Mouse (Mus musculus) MEL (cell line): ENCODE results near the gene Pon2. TPM values are rescaled to one million over a fixed set of nuclear protein-coding genes. Genes with fewer than 3 reads are reported as not detected.

Experiments
- DNase-seq: peaks from one replicate; pipeline ENCODE4 v3.0.0; 2011; ENCODE audit warnings: low read depth, low spot score
- H3K27ac ChIP-seq: 2 replicates; pipeline ENCODE4 v1.5.1; 2012; ENCODE audit warnings: low read depth, mild to moderate bottlenecking, control low read depth, low read length, moderate library complexity; ENCODE audit not compliant: control insufficient read depth
- H3K27me3 ChIP-seq, 2 experiments: fragments of 150-350 bp in 1 of 2; sonication (generic) in 1 of 2; 2 replicates each; pipeline ENCODE4 v1.6.1; 2012; ENCODE audit warnings: low read length in 2 of 2, mild to moderate bottlenecking in 2 of 2, improper control_type of control experiment in 1 of 2, moderate library complexity in 1 of 2; ENCODE audit not compliant: insufficient read depth in 2 of 2, control insufficient read depth in 1 of 2
- H3K36me3 ChIP-seq, 2 experiments: 2 replicates each; pipeline ENCODE4 v1.6.1; 2012 to 2014; ENCODE audit warnings: low read length in 2 of 2, improper control_type of control experiment in 1 of 2, inconsistent platforms in 1 of 2, mild to moderate bottlenecking in 1 of 2; ENCODE audit not compliant: insufficient read depth in 2 of 2, control insufficient read depth in 1 of 2
- H3K4me1 ChIP-seq, 2 experiments: fragments of 150-350 bp in 1 of 2; sonication (generic) in 1 of 2; 2 replicates each; pipeline ENCODE4 v1.6.1; 2012; ENCODE audit warnings: low read length in 2 of 2, improper control_type of control experiment in 1 of 2, mild to moderate bottlenecking in 1 of 2; ENCODE audit not compliant: insufficient read depth in 2 of 2, control insufficient read depth in 1 of 2
- H3K4me3 ChIP-seq, 2 experiments: fragments of 150-350 bp in 1 of 2; sonication (generic) in 1 of 2; 2 replicates each; pipeline ENCODE4 v1.5.1; 2012; ENCODE audit warnings: low read depth in 2 of 2, low read length in 2 of 2, mild to moderate bottlenecking in 2 of 2, moderate library complexity in 2 of 2, control low read depth in 1 of 2, improper control_type of control experiment in 1 of 2; ENCODE audit not compliant: control insufficient read depth in 1 of 2, insufficient read depth in 1 of 2
- H3K79me2 ChIP-seq: 2 replicates; pipeline ENCODE4 v1.6.1; 2012; ENCODE audit warnings: mild to moderate bottlenecking, low read length, moderate library complexity; ENCODE audit not compliant: control insufficient read depth, poor library complexity, insufficient read depth
- H3K9ac ChIP-seq: 2 replicates; pipeline ENCODE4 v1.6.1; 2012; ENCODE audit warnings: low read depth, mild to moderate bottlenecking, control low read depth, low read length, moderate library complexity; ENCODE audit not compliant: control insufficient read depth, poor library complexity, severe bottlenecking
- H3K9me3 ChIP-seq: fragments of 150-350 bp; sonication (generic); replicated peaks from 2 replicates; pipeline ENCODE4 v1.6.1; 2012; ENCODE audit warnings: mild to moderate bottlenecking, low read length, improper control_type of control experiment, moderate library complexity; ENCODE audit not compliant: insufficient read depth
- BHLHE40 ChIP-seq: IDR thresholded peaks from 2 replicates; pipeline ENCODE4 v1.6.1; 2012; ENCODE audit warnings: low read depth, mild to moderate bottlenecking, inconsistent platforms, low read length, improper control_type of control experiment, borderline replicate concordance
- CHD1 ChIP-seq: IDR thresholded peaks from 2 replicates; pipeline ENCODE4 v1.6.1; 2012; ENCODE audit warnings: low read depth, mild to moderate bottlenecking, inconsistent platforms, low read length, improper control_type of control experiment
- CHD2 ChIP-seq: IDR thresholded peaks from 2 replicates; pipeline ENCODE4 v1.6.1; 2011; ENCODE audit warnings: low read length, improper control_type of control experiment
- CTCF ChIP-seq, 3 experiments: IDR thresholded peaks in 2 of 3; conservative IDR thresholded peaks in 1 of 3; 2 replicates each; pipeline ENCODE4 v1.5.1; 2011 to 2012; ENCODE audit warnings: low read length in 3 of 3, low read depth in 2 of 3, mild to moderate bottlenecking in 2 of 3, improper control_type of control experiment in 1 of 3, inconsistent platforms in 1 of 3, mixed read lengths in 1 of 3, moderate library complexity in 1 of 3; ENCODE audit not compliant: control insufficient read depth in 1 of 3, insufficient read depth in 1 of 3, poor library complexity in 1 of 3, severe bottlenecking in 1 of 3
- ELF1 ChIP-seq: IDR thresholded peaks from 2 replicates; pipeline ENCODE4 v1.6.1; 2014; ENCODE audit warnings: low read depth, mild to moderate bottlenecking, inconsistent platforms, low read length, improper control_type of control experiment, moderate library complexity
- EP300 ChIP-seq, 2 experiments: IDR thresholded peaks; 2 replicates each; pipeline ENCODE4 v1.6.1; 2011; ENCODE audit warnings: improper control_type of control experiment in 2 of 2, low read length in 2 of 2, low read depth in 1 of 2, mild to moderate bottlenecking in 1 of 2
- ETS1 ChIP-seq: IDR thresholded peaks from 2 replicates; pipeline ENCODE4 v1.6.1; 2012; ENCODE audit warnings: low read depth, mild to moderate bottlenecking, inconsistent platforms, low read length, improper control_type of control experiment, moderate library complexity
- GABPA ChIP-seq: IDR thresholded peaks from 2 replicates; pipeline ENCODE4 v1.6.1; 2012; ENCODE audit warnings: low read depth, mild to moderate bottlenecking, inconsistent platforms, low read length, improper control_type of control experiment, moderate library complexity
- GATA1 ChIP-seq: IDR thresholded peaks from 2 replicates; pipeline ENCODE4 v1.6.1; 2011; ENCODE audit warnings: low read depth, low read length, improper control_type of control experiment
- HCFC1 ChIP-seq: IDR thresholded peaks from 2 replicates; pipeline ENCODE4 v1.6.1; 2012; ENCODE audit warnings: low read depth, mild to moderate bottlenecking, inconsistent platforms, low read length, improper control_type of control experiment, moderate library complexity
- JUND ChIP-seq: IDR thresholded peaks from 2 replicates; pipeline ENCODE4 v1.6.1; 2011; ENCODE audit warnings: low read depth, mild to moderate bottlenecking, improper control_type of control experiment, low read length
- KAT2A ChIP-seq: conservative IDR thresholded peaks from 2 replicates; pipeline ENCODE4 v1.6.1; 2012; ENCODE audit warnings: low read depth, low read length, improper control_type of control experiment, inconsistent platforms
- MAFK ChIP-seq: IDR thresholded peaks from 2 replicates; pipeline ENCODE4 v1.6.1; 2011; ENCODE audit warnings: low read depth, mild to moderate bottlenecking, low read length, improper control_type of control experiment, borderline replicate concordance
- MAX ChIP-seq: IDR thresholded peaks from 2 replicates; pipeline ENCODE4 v1.6.1; 2011; ENCODE audit warnings: low read length, improper control_type of control experiment
- MAZ ChIP-seq: IDR thresholded peaks from 2 replicates; pipeline ENCODE4 v1.6.1; 2012; ENCODE audit warnings: low read depth, mild to moderate bottlenecking, inconsistent platforms, low read length, improper control_type of control experiment
- MEF2A ChIP-seq: IDR thresholded peaks from 2 replicates; pipeline ENCODE4 v1.6.1; 2014; ENCODE audit warnings: low read depth, mild to moderate bottlenecking, inconsistent platforms, low read length, improper control_type of control experiment; ENCODE audit not compliant: poor library complexity, insufficient replicate concordance, severe bottlenecking; ENCODE audit errors: extremely low read depth
- MYB ChIP-seq: IDR thresholded peaks from 2 replicates; pipeline ENCODE4 v1.6.1; 2011; ENCODE audit warnings: mild to moderate bottlenecking, low read depth, low read length, improper control_type of control experiment
- MYC ChIP-seq: IDR thresholded peaks from 2 replicates; pipeline ENCODE4 v1.6.1; 2011; ENCODE audit warnings: low read depth, mild to moderate bottlenecking, low read length, improper control_type of control experiment, moderate library complexity
- NELFE ChIP-seq: IDR thresholded peaks from 2 replicates; pipeline ENCODE4 v1.6.1; 2011; ENCODE audit warnings: low read depth, low read length, improper control_type of control experiment
- NRF1 ChIP-seq: IDR thresholded peaks from 2 replicates; pipeline ENCODE4 v1.6.1; 2014; ENCODE audit warnings: low read depth, mild to moderate bottlenecking, inconsistent platforms, low read length, improper control_type of control experiment, moderate library complexity; ENCODE audit not compliant: poor library complexity, insufficient read depth, severe bottlenecking
- POLR2A ChIP-seq, 2 experiments: IDR thresholded peaks; 2 replicates each; pipeline ENCODE4 v1.6.1; 2011 to 2012; ENCODE audit warnings: low read length in 2 of 2, mild to moderate bottlenecking in 2 of 2, control low read depth in 1 of 2, improper control_type of control experiment in 1 of 2, low read depth in 1 of 2, moderate library complexity in 1 of 2; ENCODE audit not compliant: control insufficient read depth in 1 of 2, insufficient read depth in 1 of 2, poor library complexity in 1 of 2
- POLR2AphosphoS2 ChIP-seq: IDR thresholded peaks from 2 replicates; pipeline ENCODE4 v1.6.1; 2011; ENCODE audit warnings: low read length, improper control_type of control experiment
- RAD21 ChIP-seq: IDR thresholded peaks from 2 replicates; pipeline ENCODE4 v1.6.1; 2011; ENCODE audit warnings: mild to moderate bottlenecking, low read depth, low read length, improper control_type of control experiment
- SIN3A ChIP-seq: IDR thresholded peaks from 2 replicates; pipeline ENCODE4 v1.6.1; 2012; ENCODE audit warnings: low read length, improper control_type of control experiment, inconsistent platforms
- SMC3 ChIP-seq: IDR thresholded peaks from 2 replicates; pipeline ENCODE4 v1.6.1; 2011; ENCODE audit warnings: low read depth, low read length, improper control_type of control experiment
- TAL1 ChIP-seq: IDR thresholded peaks from 2 replicates; pipeline ENCODE4 v1.6.1; 2012; ENCODE audit warnings: mild to moderate bottlenecking, inconsistent platforms, low read length, moderate library complexity, mixed read lengths
- TBP ChIP-seq: IDR thresholded peaks from 2 replicates; pipeline ENCODE4 v1.8.0; 2011; ENCODE audit warnings: low read depth, low read length, improper control_type of control experiment
- TCF12 ChIP-seq: IDR thresholded peaks from 2 replicates; pipeline ENCODE4 v1.6.1; 2014; ENCODE audit warnings: low read depth, mild to moderate bottlenecking, inconsistent platforms, low read length, improper control_type of control experiment, moderate library complexity
- UBTF ChIP-seq: IDR thresholded peaks from 2 replicates; pipeline ENCODE4 v1.6.1; 2012; ENCODE audit warnings: low read depth, mild to moderate bottlenecking, inconsistent platforms, low read length, improper control_type of control experiment, moderate library complexity, borderline replicate concordance; ENCODE audit not compliant: insufficient read depth
- USF1 ChIP-seq: IDR thresholded peaks from 2 replicates; pipeline ENCODE4 v1.6.1; 2014; ENCODE audit warnings: low read depth, mild to moderate bottlenecking, inconsistent platforms, low read length, improper control_type of control experiment, moderate library complexity
- USF2 ChIP-seq, 2 experiments: IDR thresholded peaks; 2 replicates each; pipeline ENCODE4 v1.6.1; 2011 to 2012; ENCODE audit warnings: improper control_type of control experiment in 2 of 2, low read length in 2 of 2, borderline replicate concordance in 1 of 2, inconsistent platforms in 1 of 2, low read depth in 1 of 2, mild to moderate bottlenecking in 1 of 2; ENCODE audit not compliant: insufficient read depth in 1 of 2
- ZC3H11A ChIP-seq: IDR thresholded peaks from 2 replicates; pipeline ENCODE4 v1.6.1; 2012; ENCODE audit warnings: low read depth, mild to moderate bottlenecking, inconsistent platforms, low read length, improper control_type of control experiment
- ZKSCAN1 ChIP-seq: IDR thresholded peaks from 2 replicates; pipeline ENCODE4 v1.6.1; 2012; ENCODE audit warnings: low read depth, mild to moderate bottlenecking, inconsistent platforms, low read length, improper control_type of control experiment, moderate library complexity
- ZMIZ1 ChIP-seq: IDR thresholded peaks from 2 replicates; pipeline ENCODE4 v1.6.1; 2012; ENCODE audit warnings: low read depth, mild to moderate bottlenecking, inconsistent platforms, low read length, improper control_type of control experiment, moderate library complexity
- polyA plus RNA-seq, 2 experiments: library from polyadenylated mRNA; stranded (reverse) in 1 of 2; unstranded in 1 of 2; fragments of >175 nt in 1 of 2; fragments of >200 nt in 1 of 2; gene quantifications; 2 replicates each; pipeline versions ENCODE4 v1.2.1 to v1.2.4; 2012; ENCODE audit warnings: low replicate concordance in 2 of 2, low read depth in 1 of 2; ENCODE audit not compliant: insufficient read length in 2 of 2, insufficient read depth in 1 of 2, missing spikeins in 1 of 2
- total RNA-seq: library from RNA; depleted of rRNA; stranded (reverse); fragments of 300-350 nt; gene quantifications from 2 replicates; pipeline ENCODE4 v1.2.3, GENCODE M21; 2012

The Pon2 gene
- total and polyA plus RNA-seq, 3 experiments = 14.4 to 21.2 TPM; not detected in 1

- TF ChIP-seq NELFE (no peak), MAZ (no peak), BHLHE40 (peak; percentile 56; the same call in 1 of the 2 replicates), MAX (no peak), CHD1 (0 out of 2 replicates have a peak, but pooled peaks have one; percentile 22), NRF1 (no peak), SMC3 (no peak), SIN3A (peak; percentile 85), MEF2A (no peak), TAL1 (peak; percentile 91), GABPA (no peak), ZKSCAN1 (no peak), USF2 (IDR thresholded peaks at IDR 0.05; ENCODE audit: borderline replicate concordance in 1 of 2, insufficient read depth in 1 of 2, low read depth in 1 of 2, low read length in 2 of 2) (no peak), TBP (no peak), POLR2A (IDR thresholded peaks at IDR 0.05; ENCODE audit: control insufficient read depth in 1 of 2, insufficient read depth in 1 of 2, low read depth in 1 of 2, low read length in 2 of 2, poor library complexity in 1 of 2) (no peak)
These were observed 6.8 kb downstream of the Pon2 start (continued) for GRCm38 (mm10) chr6:5291450-5291849.

DNA sequence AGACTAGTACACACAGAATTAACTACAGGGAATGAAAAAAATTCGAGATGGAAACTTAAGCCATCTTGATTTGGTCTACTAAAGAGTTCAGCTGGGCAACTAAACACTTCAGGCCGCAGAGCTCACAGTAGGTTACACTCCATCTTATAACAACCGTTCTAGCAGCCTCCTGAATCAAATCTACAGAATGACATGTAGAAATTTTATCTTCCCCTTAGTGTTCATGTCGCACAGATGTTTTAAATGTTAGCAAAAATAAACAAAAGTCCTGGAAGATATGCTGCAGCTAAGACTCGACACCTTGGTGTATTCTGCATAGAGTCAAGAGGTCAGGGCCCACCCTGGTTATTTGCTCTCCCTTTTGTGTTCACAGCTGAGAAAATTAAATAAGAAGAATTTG lies 10.3 kb downstream of the Pon2 start:
- H3K27me3 ChIP-seq = no peaks in the 10 kb centered on the region
- peak; percentile 39 for DNase-seq
- peaks cover 19 to 53% of the 10 kb centered on the region in 2 experiments for H3K36me3 ChIP-seq
- H3K9me3 ChIP-seq = no peaks in the 10 kb centered on the region
- H3K4me1 ChIP-seq = peaks cover 40 to 57% of the 10 kb centered on the region in 2 experiments
- peak overlapping the region; percentile 80 for H3K27ac ChIP-seq
- no peak overlapping the region for H3K9ac ChIP-seq
- no peak overlapping the region; a peak in 1 of 4 replicates for H3K4me3 ChIP-seq
- H3K79me2 ChIP-seq = peaks cover 2% of the 10 kb centered on the region; the same call in 1 of the 2 replicates
- peak; percentile 53 for TF ChIP-seq GATA1
- TF ChIP-seq SIN3A = no peak
- 0 out of 2 replicates have a peak, but pooled peaks have one; percentile 8 for TF ChIP-seq MAFK
- TF ChIP-seq USF2 (IDR thresholded peaks at IDR 0.05; ENCODE audit: borderline replicate concordance in 1 of 2, insufficient read depth in 1 of 2, low read depth in 1 of 2, low read length in 2 of 2) = no peak
- TF ChIP-seq CHD1 = no peak
- no peak for TF ChIP-seq ZMIZ1
- TF ChIP-seq NELFE = no peak
- no peak for TF ChIP-seq CHD2
- TF ChIP-seq MAZ = no peak
- TF ChIP-seq MAX = no peak
- no peak for TF ChIP-seq USF1
- no peak for TF ChIP-seq RAD21
- TF ChIP-seq JUND = no peak
- TF ChIP-seq ETS1 = peak; percentile 57
- no peak for TF ChIP-seq BHLHE40
- TF ChIP-seq NRF1 = no peak
- no peak for TF ChIP-seq KAT2A
- no peak for TF ChIP-seq UBTF
- TF ChIP-seq POLR2AphosphoS2 = no peak
- no peak for TF ChIP-seq CTCF (IDR thresholded peaks at IDR 0.05 in 2 of 3, conservative IDR thresholded peaks at IDR 0.05 in 1 of 3; ENCODE audit: control insufficient read depth in 1 of 3, insufficient read depth in 1 of 3, low read depth in 2 of 3, low read length in 3 of 3, poor library complexity in 1 of 3, severe bottlenecking in 1 of 3)
- peak; percentile 41 to 77; a peak in 2 of 4 replicates for TF ChIP-seq EP300 (IDR thresholded peaks at IDR 0.05; ENCODE audit: low read depth in 1 of 2, low read length in 2 of 2)
- peak; percentile 73 for TF ChIP-seq TCF12
- no peak for TF ChIP-seq ZC3H11A
- TF ChIP-seq ELF1 = no peak
- no peak for TF ChIP-seq MYC
- TF ChIP-seq MYB = no peak
- TF ChIP-seq HCFC1 = no peak
- no peak for TF ChIP-seq MEF2A
